Mouse (Mus musculus): ENCODE measurements around the gene Gm10230.
"Not testable (repeated sequence)": the region's sequence is repeated elsewhere in the genome, so short reads cannot be mapped to it uniquely, and the experiment has no call there.

The Gm10230 gene

DNA sequence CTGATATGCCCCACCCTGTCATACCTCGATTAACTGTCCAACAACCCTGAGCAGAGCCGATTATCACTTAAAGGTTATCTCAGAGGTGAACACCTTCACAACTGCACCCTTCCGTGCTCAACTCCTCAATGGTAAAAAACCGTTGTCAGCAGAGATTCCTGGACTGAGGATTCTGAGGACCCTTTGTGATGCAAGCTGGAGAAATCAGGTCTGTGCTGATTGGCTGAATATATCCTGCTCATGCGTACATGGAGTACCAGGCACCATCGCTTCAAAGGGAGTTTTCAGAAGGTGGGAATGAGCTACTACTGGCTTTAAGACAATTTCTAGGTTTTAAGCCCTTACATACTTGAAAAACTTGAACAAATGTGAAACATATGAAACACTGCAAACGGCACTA, at the start of gene Gm10230:
Gene Gm10230 (minus strand): TSS at position 101 of the 400 bp plus-strand sequence.
- DNase-seq (ENCODE audit: low read depth, low spot score) = not testable (repeated sequence)
